Mouse (Mus musculus): ENCODE measurements around the gene H2afy. TPM values are rescaled to one million over a fixed set of nuclear protein-coding genes. Genes with fewer than 3 reads are reported as not detected.

Gene H2afy
- polyA plus RNA-seq, 1 experiment from 2014 or later = 440 TPM

DNA sequence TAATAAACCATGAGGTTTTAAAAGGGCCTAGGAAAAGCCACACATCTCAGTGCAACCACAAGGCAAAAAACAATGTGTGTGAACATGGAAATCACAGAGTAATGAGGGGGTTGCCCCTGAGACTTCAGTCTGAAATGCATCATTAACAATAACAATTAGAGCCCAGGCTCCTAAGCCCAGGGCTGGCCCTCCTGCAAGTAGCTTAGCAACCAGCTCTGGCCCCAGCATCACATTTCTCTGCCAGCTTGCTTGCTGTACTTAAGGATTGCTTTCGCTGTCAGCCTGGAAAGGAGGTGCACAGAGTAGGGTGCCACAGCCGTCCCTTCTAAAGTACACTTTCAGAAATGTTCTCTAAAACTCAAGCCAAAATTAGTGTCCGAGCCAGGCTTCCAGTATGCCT lies 42.5 kb downstream of the H2afy start:
- WGBS = 50% methylated on average over 3 of the region's 3 CpGs
- Histone ChIP-seq H3K4me3 (ENCODE audit: low read length) (no peak overlapping the region), H3K4me1 (ENCODE audit: control insufficient read depth, insufficient read depth, low read length) (peaks cover 12% of the 10 kb centered on the region), H3K27me3 (ENCODE audit: control insufficient read depth, insufficient read depth, low read length) (no peaks in the 10 kb centered on the region), H3K36me3 (ENCODE audit: control insufficient read depth, insufficient read depth, low read length) (peaks cover 75% of the 10 kb centered on the region), H3K27ac (ENCODE audit: low read depth, low read length) (no peak overlapping the region; the same call in 1 of the 2 replicates), H3K4me2 (replicated peaks; ENCODE audit: low read depth, low read length) (no peak overlapping the region), H3K9me3 (ENCODE audit: control insufficient read depth, low read length) (no peaks in the 10 kb centered on the region), H3K9ac (ENCODE audit: low read depth, low read length) (no peak overlapping the region)
- peak; percentile 26; the same call in 1 of the 2 replicates for ATAC-seq (ENCODE audit: low FRiP score, low TSS enrichment)

GRCm38 (mm10) chr13:56092606-56093005 lies 43.6 kb downstream of the H2afy start:
- peaks cover 80% of the 10 kb centered on the region for H3K36me3 ChIP-seq (ENCODE audit: control insufficient read depth, insufficient read depth, low read length)
- 85% methylated on average over 5 of the region's 5 CpGs for WGBS
- no peak overlapping the region for H3K27ac ChIP-seq (ENCODE audit: low read depth, low read length)
- peaks cover 19% of the 10 kb centered on the region for H3K4me1 ChIP-seq (ENCODE audit: control insufficient read depth, insufficient read depth, low read length)
- no peaks in the 10 kb centered on the region for H3K9me3 ChIP-seq (ENCODE audit: control insufficient read depth, low read length)
- no peak overlapping the region for H3K9ac ChIP-seq (ENCODE audit: low read depth, low read length)
- H3K27me3 ChIP-seq (ENCODE audit: control insufficient read depth, insufficient read depth, low read length) = no peaks in the 10 kb centered on the region
- ATAC-seq (ENCODE audit: low FRiP score, low TSS enrichment) = no peak
- no peak overlapping the region for H3K4me3 ChIP-seq (ENCODE audit: low read length)
- no peak overlapping the region for H3K4me2 ChIP-seq (replicated peaks; ENCODE audit: low read depth, low read length)

GRCm38 (mm10) chr13:56090597-56090996 lies 45.6 kb downstream of the H2afy start:
- Histone ChIP-seq H3K27me3 (ENCODE audit: control insufficient read depth, insufficient read depth, low read length) (no peaks in the 10 kb centered on the region), H3K9ac (ENCODE audit: low read depth, low read length) (no peak overlapping the region), H3K4me3 (ENCODE audit: low read length) (no peak overlapping the region), H3K27ac (ENCODE audit: low read depth, low read length) (no peak overlapping the region), H3K36me3 (ENCODE audit: control insufficient read depth, insufficient read depth, low read length) (peaks cover 75% of the 10 kb centered on the region), H3K4me2 (replicated peaks; ENCODE audit: low read depth, low read length) (no peak overlapping the region), H3K9me3 (ENCODE audit: control insufficient read depth, low read length) (no peaks in the 10 kb centered on the region), H3K4me1 (ENCODE audit: control insufficient read depth, insufficient read depth, low read length) (peaks cover 25% of the 10 kb centered on the region)
- WGBS = 88% methylated on average over 2 of the region's 2 CpGs
- no peak for ATAC-seq (ENCODE audit: low FRiP score, low TSS enrichment)

- peaks cover 13% of the 10 kb centered on the region; the same call in 1 of the 2 replicates for H3K4me1 ChIP-seq (ENCODE audit: control insufficient read depth, insufficient read depth, low read length)
- H3K4me3 ChIP-seq (ENCODE audit: low read length) = no peak overlapping the region
- H3K4me2 ChIP-seq (replicated peaks; ENCODE audit: low read depth, low read length) = no peak overlapping the region
- no peak for ATAC-seq (ENCODE audit: low FRiP score, low TSS enrichment)
- H3K36me3 ChIP-seq (ENCODE audit: control insufficient read depth, insufficient read depth, low read length) = peaks cover 76% of the 10 kb centered on the region
- WGBS = 61% methylated on average over 13 of the region's 13 CpGs
- H3K27ac ChIP-seq (ENCODE audit: low read depth, low read length) = no peak overlapping the region
- H3K27me3 ChIP-seq (ENCODE audit: control insufficient read depth, insufficient read depth, low read length) = no peaks in the 10 kb centered on the region
- H3K9ac ChIP-seq (ENCODE audit: low read depth, low read length) = no peak overlapping the region
- no peaks in the 10 kb centered on the region for H3K9me3 ChIP-seq (ENCODE audit: control insufficient read depth, low read length)
These were observed 47.6 kb downstream of the H2afy start for GRCm38 (mm10) chr13:56088602-56089001.

DNA sequence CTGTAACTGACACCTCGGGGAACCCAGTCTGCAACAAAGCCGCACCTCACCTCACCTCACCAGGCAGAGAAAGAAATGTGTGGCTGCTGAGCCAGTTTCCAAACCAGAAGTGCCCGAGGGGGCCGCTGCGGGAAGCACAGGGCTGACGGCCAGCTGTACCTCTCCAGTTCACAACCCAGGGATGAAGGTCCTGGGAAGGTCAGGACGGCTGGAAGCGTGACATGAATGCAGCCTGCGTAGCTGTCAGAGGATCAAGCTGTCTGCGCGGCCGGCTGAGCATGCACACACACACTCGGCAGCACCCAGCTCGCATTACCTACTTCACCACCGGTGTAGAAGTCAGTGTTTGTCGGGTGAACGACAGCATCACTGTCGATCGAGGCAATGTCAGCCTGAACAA lies 48.2 kb downstream of the H2afy start:
- no peaks in the 10 kb centered on the region for H3K9me3 ChIP-seq (ENCODE audit: control insufficient read depth, low read length)
- no peaks in the 10 kb centered on the region for H3K27me3 ChIP-seq (ENCODE audit: control insufficient read depth, insufficient read depth, low read length)
- ATAC-seq (ENCODE audit: low FRiP score, low TSS enrichment) = peak; percentile 47
- peaks cover 82% of the 10 kb centered on the region for H3K36me3 ChIP-seq (ENCODE audit: control insufficient read depth, insufficient read depth, low read length)
- 44% methylated on average over 19 of the region's 19 CpGs for WGBS
- no peak overlapping the region for H3K27ac ChIP-seq (ENCODE audit: low read depth, low read length)
- no peak overlapping the region for H3K4me3 ChIP-seq (ENCODE audit: low read length)
- H3K9ac ChIP-seq (ENCODE audit: low read depth, low read length) = no peak overlapping the region
- peaks cover 13% of the 10 kb centered on the region; the same call in 1 of the 2 replicates for H3K4me1 ChIP-seq (ENCODE audit: control insufficient read depth, insufficient read depth, low read length)
- H3K4me2 ChIP-seq (replicated peaks; ENCODE audit: low read depth, low read length) = no peak overlapping the region

DNA sequence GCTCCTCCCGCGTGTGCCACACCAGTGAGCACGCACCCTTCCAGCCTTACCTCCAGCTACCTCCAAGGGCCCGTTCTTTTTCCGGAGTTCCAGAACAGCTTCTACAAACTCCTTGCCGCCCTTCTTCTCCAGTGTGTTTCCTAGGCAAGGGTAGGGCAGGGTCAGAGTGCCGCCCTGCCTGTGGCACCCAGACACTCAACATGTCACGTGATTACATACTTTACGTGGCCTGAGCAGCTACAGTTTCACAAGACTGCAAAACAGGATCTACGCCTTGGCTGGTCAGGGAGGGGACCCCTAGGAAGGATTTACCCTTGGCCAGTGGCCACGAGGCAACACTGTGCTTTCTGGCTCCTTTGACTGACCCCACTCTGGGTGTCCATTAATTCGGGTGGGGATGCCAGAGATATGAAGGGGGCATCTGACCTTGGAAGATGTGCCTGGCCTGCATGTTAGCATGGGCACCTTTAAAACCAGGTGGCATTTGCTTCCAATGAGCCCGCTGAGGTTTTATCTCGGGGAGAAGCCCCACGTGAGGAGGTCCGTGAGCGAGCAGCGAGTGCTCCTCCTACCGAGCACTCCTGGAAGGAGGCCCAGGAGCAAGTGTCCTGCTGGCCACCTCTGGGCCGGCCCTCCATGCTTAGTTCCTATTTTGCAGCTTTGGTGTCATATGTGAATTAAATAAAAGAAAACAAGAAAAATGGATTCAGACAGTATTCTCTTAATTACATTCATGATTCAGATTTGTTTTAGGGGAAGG lies 51.8 kb downstream of the H2afy start:
- H3K4me1 ChIP-seq (ENCODE audit: control insufficient read depth, insufficient read depth, low read length) = peaks cover 13% of the 10 kb centered on the region; the same call in 1 of the 2 replicates
- H3K36me3 ChIP-seq (ENCODE audit: control insufficient read depth, insufficient read depth, low read length) = peaks cover 90% of the 10 kb centered on the region
- no peak overlapping the region for H3K9ac ChIP-seq (ENCODE audit: low read depth, low read length)
- no peak overlapping the region for H3K4me2 ChIP-seq (replicated peaks; ENCODE audit: low read depth, low read length)
- no peaks in the 10 kb centered on the region for H3K9me3 ChIP-seq (ENCODE audit: control insufficient read depth, low read length)
- H3K27ac ChIP-seq (ENCODE audit: low read depth, low read length) = no peak overlapping the region
- 87% methylated on average over 20 of the region's 20 CpGs for WGBS
- no peaks in the 10 kb centered on the region for H3K27me3 ChIP-seq (ENCODE audit: control insufficient read depth, insufficient read depth, low read length)
- ATAC-seq (ENCODE audit: low FRiP score, low TSS enrichment) = no peak
- no peak overlapping the region for H3K4me3 ChIP-seq (ENCODE audit: low read length)

GRCm38 (mm10) chr13:56081656-56082055 lies 54.5 kb downstream of the H2afy start:
- ATAC-seq (ENCODE audit: low FRiP score, low TSS enrichment) = no peak
- H3K4me1 ChIP-seq (ENCODE audit: control insufficient read depth, insufficient read depth, low read length) = no peaks in the 10 kb centered on the region
- H3K4me2 ChIP-seq (replicated peaks; ENCODE audit: low read depth, low read length) = no peak overlapping the region
- H3K9me3 ChIP-seq (ENCODE audit: control insufficient read depth, low read length) = no peaks in the 10 kb centered on the region
- no peak overlapping the region for H3K4me3 ChIP-seq (ENCODE audit: low read length)
- no peak overlapping the region for H3K27ac ChIP-seq (ENCODE audit: low read depth, low read length)
- 87% methylated on average over 5 of the region's 5 CpGs for WGBS
- H3K9ac ChIP-seq (ENCODE audit: low read depth, low read length) = no peak overlapping the region
- H3K27me3 ChIP-seq (ENCODE audit: control insufficient read depth, insufficient read depth, low read length) = no peaks in the 10 kb centered on the region
- H3K36me3 ChIP-seq (ENCODE audit: control insufficient read depth, insufficient read depth, low read length) = peaks cover 92% of the 10 kb centered on the region

DNA sequence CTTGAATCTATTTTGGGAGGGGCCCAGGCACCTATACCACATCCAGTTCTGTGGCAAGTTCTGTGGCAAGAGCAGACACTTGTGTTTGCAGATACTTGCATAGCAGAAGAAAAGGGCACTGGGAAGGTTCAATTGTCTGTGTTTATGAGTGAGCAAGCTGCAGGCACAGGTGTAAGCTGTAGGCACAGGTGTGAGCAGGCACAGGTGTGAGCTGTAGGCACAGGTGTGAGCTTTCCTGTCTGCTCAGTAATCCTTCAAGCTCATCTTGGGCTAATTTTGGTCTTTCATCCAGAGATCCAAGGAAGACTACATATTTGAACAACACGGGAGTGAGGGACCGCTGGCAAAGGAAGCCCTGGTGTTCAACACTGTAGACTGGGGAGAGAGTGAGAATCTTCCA lies 56.5 kb downstream of the H2afy start:
- WGBS = 100% methylated on average over 2 of the region's 2 CpGs
- Histone ChIP-seq H3K4me2 (replicated peaks; ENCODE audit: low read depth, low read length) (no peak overlapping the region), H3K36me3 (ENCODE audit: control insufficient read depth, insufficient read depth, low read length) (peaks cover 98% of the 10 kb centered on the region), H3K9me3 (ENCODE audit: control insufficient read depth, low read length) (no peaks in the 10 kb centered on the region), H3K27ac (ENCODE audit: low read depth, low read length) (no peak overlapping the region), H3K4me3 (ENCODE audit: low read length) (no peak overlapping the region), H3K4me1 (ENCODE audit: control insufficient read depth, insufficient read depth, low read length) (no peaks in the 10 kb centered on the region), H3K27me3 (ENCODE audit: control insufficient read depth, insufficient read depth, low read length) (no peaks in the 10 kb centered on the region), H3K9ac (ENCODE audit: low read depth, low read length) (no peak overlapping the region)
- no peak for ATAC-seq (ENCODE audit: low FRiP score, low TSS enrichment)

DNA sequence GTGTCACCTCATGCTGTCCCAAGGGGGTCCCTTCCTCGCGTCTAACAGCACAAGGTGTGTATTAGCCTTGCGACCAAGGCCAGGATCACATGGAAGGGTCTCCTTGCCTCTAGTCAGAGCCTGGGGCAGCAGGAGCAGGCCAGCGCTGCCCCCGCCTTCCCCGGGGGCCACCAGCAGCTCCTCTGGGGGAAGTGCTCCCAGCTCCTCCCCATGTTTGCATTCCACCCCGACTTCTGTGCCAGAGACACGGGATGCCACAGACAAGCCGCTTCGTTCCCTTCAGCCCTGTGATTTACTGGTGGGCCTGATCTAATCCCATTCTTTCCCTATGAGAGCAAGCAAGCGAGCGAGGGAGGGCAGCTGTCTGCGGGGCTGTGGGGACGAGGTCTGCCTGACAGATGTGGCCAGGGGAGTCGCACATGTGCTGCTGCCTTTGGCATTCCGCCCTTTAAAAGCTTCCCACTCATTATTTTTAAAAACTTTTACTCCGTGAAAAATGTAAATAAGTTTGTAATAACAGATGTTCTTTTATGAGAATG lies 57.4 kb downstream of the H2afy start:
- 50% methylated on average over 17 of the region's 17 CpGs for WGBS
- ATAC-seq (ENCODE audit: low FRiP score, low TSS enrichment) = no peak; the same call in 1 of the 2 replicates
- no peak overlapping the region for H3K4me2 ChIP-seq (replicated peaks; ENCODE audit: low read depth, low read length)
- H3K9me3 ChIP-seq (ENCODE audit: control insufficient read depth, low read length) = no peaks in the 10 kb centered on the region
- H3K27me3 ChIP-seq (ENCODE audit: control insufficient read depth, insufficient read depth, low read length) = no peaks in the 10 kb centered on the region
- peaks cover 97% of the 10 kb centered on the region for H3K36me3 ChIP-seq (ENCODE audit: control insufficient read depth, insufficient read depth, low read length)
- no peak overlapping the region for H3K4me3 ChIP-seq (ENCODE audit: low read length)
- no peak overlapping the region for H3K27ac ChIP-seq (ENCODE audit: low read depth, low read length)
- no peaks in the 10 kb centered on the region for H3K4me1 ChIP-seq (ENCODE audit: control insufficient read depth, insufficient read depth, low read length)
- H3K9ac ChIP-seq (ENCODE audit: low read depth, low read length) = no peak overlapping the region

Data from kidney, embryonic 14.5 days (tissue).